18 mouse cellular contexts compared by ENCODE assay signal in genomic region chr5:105614000-105614399, GRCm38 (mm10).
DNase-seq lines count a peak whose midpoint lies in the region; ATAC-seq lines count a peak whose summit lies in the region.
"Had no signal": no experiment of that assay in that cellular context is flagged by ENCODE, and none has a peak within 500 bp of the region (broad histone marks: within the 10 kb centered on the region; RNA-seq: fewer than 3 reads in every experiment).

No protein-coding gene starts in this region.

- no peak for ATAC-seq in kidney, embryonic 16.5 days (ENCODE audit: low FRiP score, low TSS enrichment)
- ATAC-seq in intestine, embryonic 16.5 days: no peak
- ATAC-seq: forebrain, embryonic 16.5 days had no signal

- no peak overlapping the region for H3K4me3 ChIP-seq in kidney, embryonic 16.5 days (ENCODE audit: low read length)
- H3K4me3 ChIP-seq in intestine, embryonic 16.5 days (ENCODE audit: low read length): no peak overlapping the region
- H3K4me3 ChIP-seq: megakaryocyte, embryonic 14.5 days had no signal

- no peaks in the 10 kb centered on the region for H3K36me3 ChIP-seq in kidney, embryonic 16.5 days (ENCODE audit: insufficient read depth, low read length)
- no peaks in the 10 kb centered on the region for H3K36me3 ChIP-seq in intestine, embryonic 16.5 days (ENCODE audit: control insufficient read depth, insufficient read depth, low read length)

- 68% methylated on average over 5 of the region's 5 CpGs for WGBS in kidney, embryonic 16.5 days
- 70% methylated on average over 5 of the region's 5 CpGs for WGBS in intestine, embryonic 16.5 days

- DNase-seq in kidney, postnatal 14 days: no peak
- peak; percentile 30 for DNase-seq in A20 (ENCODE audit: low read depth, low spot score)
- peak; percentile 45 for DNase-seq in CD4-positive helper T cell, adult 2 months (ENCODE audit: low read depth, low spot score)
- peak; percentile 36 for DNase-seq in embryo, embryonic 10 days (ENCODE audit: low spot score)
- no peak for DNase-seq in left cerebral cortex, adult 11 months (ENCODE audit: low spot score)
- no peak for DNase-seq in left cerebral cortex, postnatal 14 days (ENCODE audit: low spot score in 2 of 2)
- DNase-seq: cerebellum, adult 9-11 months; gastrocnemius, postnatal 10 days; heart, postnatal 14 days; kidney, adult 18-20 months; kidney, postnatal 4 days; left cerebral cortex, postnatal 4 days; lung, adult 2 months had no signal

- H3K27me3 ChIP-seq in kidney, embryonic 16.5 days (ENCODE audit: insufficient read depth, low read length): no peaks in the 10 kb centered on the region
- H3K27me3 ChIP-seq in intestine, embryonic 16.5 days (replicated peaks; ENCODE audit: control insufficient read depth, insufficient read depth, low read length): no peaks in the 10 kb centered on the region
- H3K27me3 ChIP-seq: megakaryocyte, embryonic 14.5 days had no signal

- peaks cover 6% of the 10 kb centered on the region; the same call in 1 of the 2 replicates for H3K4me1 ChIP-seq in kidney, embryonic 16.5 days (ENCODE audit: insufficient read depth, low read length)
- no peaks in the 10 kb centered on the region for H3K4me1 ChIP-seq in intestine, embryonic 16.5 days (ENCODE audit: control insufficient read depth, insufficient read depth, low read length)

- H3K9me3 ChIP-seq in kidney, embryonic 16.5 days (ENCODE audit: low read length): no peaks in the 10 kb centered on the region
- H3K9me3 ChIP-seq in intestine, embryonic 16.5 days (ENCODE audit: control insufficient read depth, low read length): no peaks in the 10 kb centered on the region
- H3K9me3 ChIP-seq: megakaryocyte, embryonic 14.5 days had no signal

- H3K9ac ChIP-seq in kidney, embryonic 16.5 days (replicated peaks; ENCODE audit: low read length): no peak overlapping the region
- H3K9ac ChIP-seq in intestine, embryonic 16.5 days (ENCODE audit: low read depth, low read length): no peak overlapping the region
- H3K9ac ChIP-seq: hindbrain, embryonic 14.5 days had no signal

- H3K27ac ChIP-seq in kidney, embryonic 16.5 days (ENCODE audit: low read length): 0 out of 2 replicates have a peak overlapping the region, but pooled peaks have one; percentile 38
- H3K27ac ChIP-seq in intestine, embryonic 16.5 days (ENCODE audit: low read length): no peak overlapping the region
- H3K27ac ChIP-seq: hindbrain, embryonic 14.5 days had no signal

- intact Hi-C loops in left cerebral cortex, postnatal 14 days (cut with DNase I): no loop called here

- H3K4me2 ChIP-seq in kidney, embryonic 16.5 days (replicated peaks; ENCODE audit: low read depth, low read length): no peak overlapping the region
- H3K4me2 ChIP-seq in intestine, embryonic 16.5 days (ENCODE audit: low read depth, low read length): no peak overlapping the region
- H3K4me2 ChIP-seq: hindbrain, embryonic 14.5 days had no signal

Comparison
In these comparisons a context has a peak if more than half of its experiments do, and no peak if none do; other contexts are left out.
1. DNase-seq: peak in A20 (single experiment), CD4-positive helper T cell, adult 2 months (single experiment) and embryo, embryonic 10 days (single experiment); none in kidney, postnatal 14 days (single experiment), left cerebral cortex, adult 11 months (single experiment) and left cerebral cortex, postnatal 14 days (0 of 2).